Mouse (Mus musculus): ENCODE results near the gene Slc16a3.

Slc16a3 gene

GRCm38 (mm10) chr11:120973318-120973717, 25.0 kb downstream of the Slc16a3 start:
- DNase-seq (ENCODE audit: low spot score), result no peak

DNA sequence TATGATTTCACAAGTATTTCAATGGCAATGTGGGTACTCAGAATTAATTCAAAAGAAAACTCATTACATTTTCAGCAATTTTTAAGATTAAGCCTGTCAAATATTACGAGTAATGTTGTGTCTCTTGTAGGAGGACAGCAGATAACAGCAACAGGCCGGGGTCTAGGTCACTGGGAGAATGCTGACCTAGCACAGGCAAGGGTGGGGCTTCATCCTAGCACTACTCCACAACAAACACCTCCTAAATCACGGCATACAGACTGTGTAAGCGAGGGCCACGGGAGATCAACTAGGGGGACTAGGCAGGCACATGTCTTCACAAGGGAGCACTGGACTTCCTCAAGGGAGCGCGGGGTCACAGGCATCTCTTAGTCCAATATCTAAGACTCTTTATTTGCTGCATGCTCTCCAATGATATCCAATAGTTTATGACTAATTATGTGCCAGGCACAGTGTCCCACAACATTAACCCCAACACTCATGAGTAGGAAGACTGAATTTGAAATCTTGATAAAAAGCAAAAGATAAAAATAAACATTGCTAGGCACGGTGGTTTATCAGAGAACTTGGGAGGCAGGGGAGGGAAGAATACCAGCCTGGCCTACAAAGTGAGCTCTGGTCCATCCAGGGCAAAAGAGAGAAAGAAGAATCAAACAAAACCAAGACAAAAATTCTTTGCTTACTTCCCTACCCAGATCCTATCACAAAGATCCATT, 31.6 kb downstream of the Slc16a3 start:
- no peak for DNase-seq (ENCODE audit: low spot score)

DNA sequence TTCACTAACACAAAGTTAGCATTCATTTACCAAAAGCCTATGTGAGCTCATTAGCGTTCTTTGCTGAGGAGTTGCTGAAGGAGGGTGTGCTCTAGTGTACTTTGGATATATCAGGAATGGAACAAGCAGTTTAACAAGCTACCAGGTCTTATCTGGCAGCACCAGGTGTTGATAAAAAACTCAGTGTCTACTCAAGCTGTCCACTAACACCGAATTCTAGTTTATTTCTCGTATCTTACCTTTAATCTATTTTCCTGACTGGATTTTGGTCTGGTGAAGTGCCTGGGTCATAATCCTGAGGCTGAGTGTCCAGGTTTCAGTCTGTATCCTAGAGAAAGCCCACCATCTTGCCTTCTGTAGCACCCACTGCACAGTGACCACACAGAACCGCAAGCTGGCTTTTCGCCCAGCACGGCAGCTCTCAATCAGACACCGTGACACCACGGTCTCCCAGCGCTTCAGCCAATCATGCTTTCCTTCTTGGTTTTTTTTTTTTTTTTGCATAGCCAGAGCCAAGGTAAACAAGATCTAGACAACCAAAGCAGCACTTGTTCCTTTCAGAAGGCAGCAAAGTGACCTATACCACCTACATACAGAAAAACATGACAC, 32.3 kb downstream of the Slc16a3 start:
- DNase-seq (ENCODE audit: low spot score), result no peak

DNA sequence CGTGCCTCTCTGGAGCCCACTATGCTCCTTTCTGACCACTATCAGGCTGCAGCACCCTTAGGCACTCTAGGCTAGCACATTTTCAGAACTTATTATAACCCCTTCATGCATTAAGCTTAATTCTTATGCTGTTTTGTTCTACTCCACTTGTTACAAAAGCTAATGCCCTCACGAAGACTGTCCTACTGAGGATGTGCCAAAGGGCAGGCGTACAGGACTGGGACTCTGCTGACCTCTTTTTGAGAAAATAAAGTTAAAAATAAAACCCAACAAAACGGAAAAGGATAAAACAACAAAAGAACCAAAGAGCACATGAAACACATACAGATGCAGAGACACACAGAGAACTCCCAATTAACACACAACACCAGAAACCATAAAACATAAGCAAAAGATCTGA, 33.4 kb downstream of the Slc16a3 start:
- no peak for DNase-seq (ENCODE audit: low spot score)

DNA sequence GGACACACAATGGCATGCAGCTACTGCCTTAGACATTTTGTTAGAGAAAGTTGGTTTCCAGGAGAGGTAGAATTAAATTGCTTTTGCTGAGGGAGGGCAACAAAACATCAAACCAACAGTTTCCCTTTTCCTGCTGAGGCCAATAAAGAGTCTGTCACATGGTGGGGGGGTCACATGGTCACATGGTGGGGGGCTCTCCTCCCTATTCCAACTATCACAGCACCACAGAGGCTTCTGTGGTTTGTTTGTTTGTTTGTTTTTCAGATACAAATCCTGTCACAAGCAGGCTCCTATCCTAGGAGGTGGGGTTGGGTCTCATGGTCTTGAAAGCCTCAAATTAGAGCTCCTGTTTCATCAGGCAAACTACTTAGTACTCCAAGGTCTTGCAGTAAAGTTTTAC, 34.2 kb downstream of the Slc16a3 start:
- DNase-seq (ENCODE audit: low spot score), result no peak

GRCm38 (mm10) chr11:120984448-120985330, 36.4 kb downstream of the Slc16a3 start:
- DNase-seq (ENCODE audit: low spot score), result no peak

GRCm38 (mm10) chr11:120987608-120988007, 39.3 kb downstream of the Slc16a3 start:
- DNase-seq (ENCODE audit: low spot score), result peak; percentile 29

DNA sequence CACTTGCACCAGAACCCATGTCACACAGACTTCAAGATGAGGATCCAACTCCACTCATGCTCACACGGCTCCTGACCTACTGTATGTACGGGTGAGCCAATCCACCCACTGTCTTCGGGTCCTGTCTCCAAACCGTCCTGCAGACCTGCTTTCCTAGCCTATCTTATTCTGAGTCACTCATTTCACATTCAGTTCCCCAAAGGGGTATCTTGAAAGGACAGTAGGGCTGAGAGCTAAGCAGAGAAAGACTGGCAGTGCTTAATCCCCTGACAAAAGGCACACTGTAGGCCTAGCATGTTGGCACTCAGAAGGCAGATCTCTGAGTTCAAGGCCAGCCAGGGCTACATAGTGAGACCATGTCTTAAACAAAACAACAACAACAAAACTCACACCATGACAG, 40.1 kb downstream of the Slc16a3 start:
- DNase-seq (ENCODE audit: low spot score), result no peak

- DNase-seq (ENCODE audit: low spot score), result no peak
Observed at GRCm38 (mm10) chr11:120989523-120989922, 41.2 kb downstream of the Slc16a3 start.

GRCm38 (mm10) chr11:120990126-120990781, 42.0 kb downstream of the Slc16a3 start:
- DNase-seq (ENCODE audit: low spot score), result peak; percentile 40

GRCm38 (mm10) chr11:120990951-120991526, 42.8 kb downstream of the Slc16a3 start, which contains the start of gene Csnk1d:
Gene Csnk1d, minus strand, starts transcription at chr11:120991330.
- DNase-seq (ENCODE audit: low spot score), result peak; percentile 95

DNA sequence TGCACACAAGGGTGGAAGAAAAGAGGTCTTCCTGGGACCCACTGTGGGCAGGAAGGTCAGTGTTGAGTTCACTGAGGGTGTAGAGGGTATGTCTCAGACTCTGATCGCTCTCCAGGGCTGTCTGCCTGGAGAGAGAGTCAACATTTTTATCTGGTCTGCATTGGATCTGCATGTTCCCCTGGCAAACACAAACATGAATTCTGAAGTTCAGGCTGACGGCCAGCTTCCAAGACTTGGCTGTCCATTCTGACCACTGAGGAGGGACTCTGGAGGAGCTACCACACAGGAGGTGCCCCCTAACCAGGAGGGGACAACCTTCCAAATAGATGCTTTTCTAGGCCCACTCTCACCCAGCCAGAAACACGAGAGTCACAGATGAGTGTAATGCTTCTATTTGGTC, 43.5 kb downstream of the Slc16a3 start:
- no peak for DNase-seq (ENCODE audit: low spot score)

DNA sequence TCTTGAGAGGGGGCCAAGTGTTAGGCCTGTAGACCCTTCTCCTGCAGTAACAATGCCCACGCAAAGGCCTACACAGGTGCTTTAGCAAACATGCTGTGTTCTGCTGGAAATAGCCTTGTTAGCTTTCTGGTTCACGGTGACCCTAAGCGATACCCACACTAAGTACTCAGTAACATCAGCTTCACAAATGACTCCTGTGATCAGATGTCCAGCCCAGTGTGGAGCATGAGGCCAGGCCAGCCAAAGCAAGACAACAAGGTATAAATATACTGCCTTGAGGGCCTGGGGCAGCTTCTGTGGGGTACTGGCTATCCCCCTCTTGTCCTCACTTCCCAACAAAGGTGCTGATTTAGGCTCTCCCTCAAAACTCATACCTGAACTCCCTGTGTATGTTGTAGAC, 44.8 kb downstream of the Slc16a3 start:
- no peak for DNase-seq (ENCODE audit: low spot score)

DNA sequence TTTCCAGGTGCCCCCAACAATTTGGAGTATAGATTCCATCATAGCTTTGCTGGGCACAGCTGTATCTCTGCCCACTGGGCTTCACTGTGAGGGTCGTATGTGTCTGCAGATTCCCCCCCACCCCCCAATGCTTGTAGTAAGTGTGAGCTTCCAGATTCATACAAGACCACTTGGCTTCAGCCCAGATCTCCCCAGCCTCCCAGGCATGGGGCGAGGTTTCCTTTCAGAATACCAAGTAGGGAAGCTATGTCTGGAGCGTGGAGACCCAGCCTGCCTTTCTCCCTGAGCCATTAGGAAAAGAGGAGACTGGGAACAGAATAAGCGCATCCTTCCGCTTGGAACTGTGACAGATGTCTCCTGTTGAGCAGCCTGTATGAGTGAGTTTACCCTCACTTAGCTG, 45.3 kb downstream of the Slc16a3 start:
- no peak for DNase-seq (ENCODE audit: low spot score)

DNA sequence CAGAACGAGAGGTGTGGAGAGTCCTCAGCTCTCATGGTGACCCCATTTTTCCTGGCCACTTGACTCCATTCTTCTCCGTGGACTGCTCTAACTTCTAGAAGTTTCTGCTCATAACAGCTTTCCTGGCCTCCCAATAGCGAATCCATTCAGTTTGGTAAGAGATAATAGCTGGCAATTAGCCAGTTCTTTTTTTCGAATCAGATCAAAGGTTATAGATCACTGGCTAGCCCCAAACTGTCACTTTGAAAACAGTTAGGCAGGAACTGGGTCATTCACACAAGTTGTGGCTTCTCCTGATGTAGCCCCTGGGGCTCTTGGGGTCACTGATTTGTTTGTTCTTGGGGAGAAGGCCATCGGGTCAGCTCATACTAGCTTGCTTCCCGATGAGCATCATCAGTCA, 46.5 kb downstream of the Slc16a3 start:
- no peak for DNase-seq (ENCODE audit: low spot score)

- no peak for DNase-seq (ENCODE audit: low spot score)
Observed at GRCm38 (mm10) chr11:121001966-121002365, 53.7 kb downstream of the Slc16a3 start.

DNA sequence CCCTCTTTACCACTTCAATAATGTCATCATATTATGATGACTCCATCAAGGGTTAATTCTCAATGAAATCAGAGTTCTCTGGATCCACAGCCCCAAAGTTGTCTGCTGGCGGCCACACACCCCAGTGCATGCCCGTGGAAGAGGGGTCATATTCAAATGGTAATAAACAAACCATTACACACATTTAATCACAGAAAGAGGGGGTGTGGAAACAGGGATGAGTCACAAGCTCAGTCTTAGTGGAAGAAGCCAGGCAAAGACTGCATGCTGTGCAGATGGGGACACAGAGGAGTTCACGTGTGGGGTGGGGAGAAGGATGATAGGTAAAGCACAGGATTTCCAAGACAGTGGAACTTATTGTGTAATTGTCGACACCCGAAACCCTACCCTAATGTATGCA, 56.0 kb downstream of the Slc16a3 start:
- no peak for DNase-seq (ENCODE audit: low spot score)

DNA sequence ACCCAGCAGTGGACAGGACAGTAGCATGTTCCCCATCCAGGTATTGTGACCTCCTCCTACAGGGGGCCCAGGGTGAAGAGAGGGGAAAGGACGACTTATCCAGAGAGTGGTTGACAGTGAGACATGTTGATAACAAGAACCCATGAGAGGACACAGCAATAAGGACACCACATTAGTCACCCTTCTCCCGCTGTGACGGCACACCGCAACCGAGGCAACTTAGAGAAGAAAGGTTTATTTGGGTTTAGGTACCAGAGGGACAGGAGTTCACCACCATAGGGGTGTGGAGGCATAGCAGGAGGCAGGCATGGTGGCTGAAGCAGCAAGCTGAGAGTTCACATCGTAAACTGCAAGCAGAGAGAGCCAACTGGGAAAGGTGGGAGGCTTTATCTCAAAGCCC, 57.9 kb downstream of the Slc16a3 start:
- DNase-seq (ENCODE audit: low spot score), result no peak

DNA sequence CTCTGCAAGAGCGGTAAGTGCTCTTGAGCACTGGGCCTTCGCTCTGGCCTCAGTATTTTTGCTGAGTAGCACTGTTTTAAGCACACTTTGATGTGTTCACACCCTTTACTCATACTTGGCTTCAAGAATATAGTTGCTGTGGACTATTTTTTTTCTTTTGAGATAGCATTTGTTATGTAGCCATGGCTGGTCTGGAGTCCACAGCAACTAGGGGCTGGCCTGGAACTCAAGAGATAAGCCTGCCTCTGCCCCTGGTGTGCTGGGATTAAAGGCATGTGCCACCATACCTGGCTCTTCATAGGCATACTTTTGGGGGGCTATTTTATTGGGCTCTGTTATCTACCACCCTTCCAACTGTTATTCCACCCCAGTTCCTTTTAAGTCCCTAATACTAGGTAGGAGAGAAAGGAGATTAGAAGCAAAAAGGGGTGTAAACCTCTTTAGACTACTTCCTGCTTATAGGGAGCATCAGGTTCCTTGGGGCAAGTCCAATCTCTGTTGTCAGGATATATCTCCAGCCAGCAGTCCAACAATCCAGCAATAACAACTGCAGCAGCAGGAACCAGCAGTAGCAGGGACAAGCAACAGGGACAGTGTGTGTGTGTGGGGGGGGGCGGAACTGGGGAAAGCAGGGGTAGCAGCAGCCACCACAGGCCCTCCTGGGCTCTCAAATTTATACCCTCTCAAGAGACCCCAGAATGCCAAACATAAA, 61.9 kb downstream of the Slc16a3 start:
- DNase-seq (ENCODE audit: low spot score), result no peak

Data from T-cell, adult 2 months (primary cell).